Mouse (Mus musculus): ENCODE measurements around the gene Cpne4.

DNA sequence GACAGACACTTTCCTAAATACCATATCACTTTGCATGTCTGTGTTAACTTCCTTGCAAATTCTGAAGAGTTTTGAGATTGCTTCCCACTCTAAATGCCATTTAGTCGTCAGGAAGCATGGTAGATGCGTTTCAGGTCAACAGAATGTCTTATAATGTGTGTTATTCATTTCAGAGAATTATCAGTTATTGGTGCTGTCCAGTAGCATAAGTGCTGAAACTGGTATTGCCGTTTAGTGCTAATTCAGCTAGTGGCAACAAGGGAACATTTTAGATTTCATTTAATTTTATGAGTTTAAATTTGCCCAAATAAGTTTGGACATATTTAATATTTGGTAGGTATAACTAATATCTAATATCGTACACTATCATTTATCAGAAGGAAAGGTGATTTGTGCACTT is 403.5 kb downstream of the Cpne4 start:
- TF ChIP-seq CTCF (IDR thresholded peaks at IDR 0.05; ENCODE audit: low read depth, low read length) (no peak), GATA1 (IDR thresholded peaks at IDR 0.05; ENCODE audit: borderline replicate concordance, low read length) (no peak), POLR2AphosphoS5 (IDR thresholded peaks at IDR 0.05; ENCODE audit: insufficient replicate concordance, low read depth, low read length) (no peak), GATA2 (IDR thresholded peaks at IDR 0.05; ENCODE audit: borderline replicate concordance, low read depth, low read length) (no peak)
